Mouse (Mus musculus) intestine, postnatal 0 days (tissue): ENCODE data around the gene Adamts20. TPM values are rescaled to one million over a fixed set of nuclear protein-coding genes. Genes with fewer than 3 reads are reported as not detected.
A peak's percentile ranks its signal among the peaks of the same experiment; 100 is the strongest.

Experiments
- ATAC-seq: fragments of 200-750 bp; cut with Nextera tagmentation; 2 replicates; pipeline ENCODE4 v1.8.0; 2017; ENCODE audit warnings: mild to moderate bottlenecking, moderate TSS enrichment, moderate library complexity
- H3K27ac ChIP-seq: fragments of 300-500 bp; sonication (generic); 2 replicates; pipeline ENCODE4 v1.5.1; 2014; ENCODE audit warnings: mild to moderate bottlenecking, low read depth, low read length, moderate library complexity
- H3K27me3 ChIP-seq: fragments of 300-500 bp; sonication (generic); replicated peaks from 2 replicates; pipeline ENCODE4 v1.6.1; 2014; ENCODE audit warnings: low read length, mixed read lengths; ENCODE audit not compliant: control insufficient read depth, insufficient read depth
- H3K36me3 ChIP-seq: fragments of 300-500 bp; sonication (generic); 2 replicates; pipeline ENCODE4 v1.6.1; 2014; ENCODE audit warnings: mild to moderate bottlenecking, moderate library complexity; ENCODE audit not compliant: control insufficient read depth, insufficient read depth
- H3K4me1 ChIP-seq: fragments of 300-500 bp; sonication (generic); replicated peaks from 2 replicates; pipeline ENCODE4 v1.6.1; 2014; ENCODE audit warnings: antibody characterized with exemption, low read length, mixed read lengths; ENCODE audit not compliant: control insufficient read depth, insufficient read depth
- H3K4me2 ChIP-seq: fragments of 300-500 bp; sonication (generic); replicated peaks from 2 replicates; pipeline ENCODE4 v1.6.1; 2014; ENCODE audit warnings: low read depth, mild to moderate bottlenecking, moderate library complexity
- H3K4me3 ChIP-seq: fragments of 300-500 bp; sonication (generic); 2 replicates; pipeline ENCODE4 v1.5.1; 2014; ENCODE audit warnings: low read depth, low read length
- H3K9ac ChIP-seq: fragments of 300-500 bp; sonication (generic); 2 replicates; pipeline ENCODE4 v1.6.1; 2014; ENCODE audit warnings: mild to moderate bottlenecking, low read depth, low read length
- H3K9me3 ChIP-seq: fragments of 300-500 bp; sonication (generic); 2 replicates; pipeline ENCODE4 v1.6.1; 2016; ENCODE audit warnings: mixed run types; ENCODE audit not compliant: control insufficient read depth
- CTCF ChIP-seq: sonication (generic); IDR thresholded peaks from 2 replicates; pipeline ENCODE4 v1.5.1; 2016; ENCODE audit warnings: low read depth, mild to moderate bottlenecking, control low read depth, antibody characterized with exemption, moderate library complexity
- WGBS: fragments of 180-500 bp; shearing (Covaris S2); extraction: QIAGEN DNeasy Blood & Tissue Kit; methylation state at CpG from one replicate; pipeline ENCODE4 v1.1.7; 2014; 5-methylcytosine and 5-hydroxymethylcytosine counted together
- polyA plus RNA-seq: library from polyadenylated mRNA; unstranded; fragments of >200 nt; fragmentation: Nextera tagmentation; extraction: Ambion mirVana; gene quantifications from 2 replicates; pipeline ENCODE4 v1.2.1, GENCODE M21; 2015

The Adamts20 gene
- polyA plus RNA-seq, 1 experiment from 2014 or later = 0.47 TPM

DNA sequence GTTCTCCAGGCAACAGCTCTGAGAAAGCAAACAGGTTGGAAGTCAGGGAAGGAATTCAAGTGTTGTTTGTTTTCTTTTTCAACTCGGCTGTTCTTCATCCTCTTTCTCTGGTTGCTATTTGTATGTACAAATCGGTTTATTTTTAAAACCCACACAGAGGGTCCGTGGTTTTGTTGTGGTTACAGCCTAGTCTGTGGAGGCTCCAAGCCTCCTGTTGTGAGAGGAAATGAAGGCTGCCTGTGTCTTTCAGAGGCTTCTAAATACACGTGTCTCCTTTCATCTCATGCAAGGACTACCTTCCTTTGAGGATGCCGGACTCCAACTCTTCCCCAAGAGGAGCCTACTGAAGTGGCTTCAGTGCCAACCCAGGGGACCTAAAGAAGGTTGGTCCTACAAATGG lies 234.0 kb downstream of the Adamts20 start:
- no peak overlapping the region for H3K4me3 ChIP-seq
- no peak for TF ChIP-seq CTCF
- no peak for ATAC-seq
- no peak overlapping the region for H3K4me2 ChIP-seq
- no peak overlapping the region for H3K27ac ChIP-seq
- 0 out of 2 replicates have a peak, but pooled peaks cover 3% of the 10 kb centered on the region for H3K4me1 ChIP-seq
- no peaks in the 10 kb centered on the region for H3K9me3 ChIP-seq
- whole genome bisulfite sequencing = 39% methylated on average over 5 of the region's 5 CpGs
- H3K27me3 ChIP-seq = no peaks in the 10 kb centered on the region
- no peak overlapping the region for H3K9ac ChIP-seq
- H3K36me3 ChIP-seq = no peaks in the 10 kb centered on the region

DNA sequence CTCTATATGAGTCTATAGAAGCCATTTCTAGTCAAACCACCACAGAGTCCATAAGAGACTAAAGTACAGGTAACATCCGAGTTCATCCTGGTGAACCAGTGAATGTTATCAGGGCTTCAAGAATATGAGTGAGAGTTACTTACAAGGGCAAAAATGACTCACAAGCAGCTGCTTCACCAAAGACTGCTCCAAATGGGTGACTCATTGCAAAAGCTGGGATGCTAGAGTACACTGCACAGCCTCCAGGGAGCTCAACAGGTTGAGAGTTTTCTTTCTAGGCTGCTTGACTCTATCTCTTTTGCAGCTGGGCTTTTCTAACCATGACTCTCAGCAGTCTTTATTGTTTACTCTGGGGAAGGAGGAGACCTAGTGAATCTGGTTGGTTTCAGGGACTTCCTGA lies 237.8 kb downstream of the Adamts20 start:
- Histone ChIP-seq H3K9ac (no peak overlapping the region), H3K9me3 (no peaks in the 10 kb centered on the region), H3K27me3 (no peaks in the 10 kb centered on the region), H3K27ac (no peak overlapping the region), H3K4me1 (no peaks in the 10 kb centered on the region), H3K36me3 (no peaks in the 10 kb centered on the region), H3K4me3 (no peak overlapping the region), H3K4me2 (no peak overlapping the region)
- TF ChIP-seq CTCF = no peak
- ATAC-seq = peak; percentile 64
- WGBS = 78% methylated on average over 1 of the region's 1 CpGs

DNA sequence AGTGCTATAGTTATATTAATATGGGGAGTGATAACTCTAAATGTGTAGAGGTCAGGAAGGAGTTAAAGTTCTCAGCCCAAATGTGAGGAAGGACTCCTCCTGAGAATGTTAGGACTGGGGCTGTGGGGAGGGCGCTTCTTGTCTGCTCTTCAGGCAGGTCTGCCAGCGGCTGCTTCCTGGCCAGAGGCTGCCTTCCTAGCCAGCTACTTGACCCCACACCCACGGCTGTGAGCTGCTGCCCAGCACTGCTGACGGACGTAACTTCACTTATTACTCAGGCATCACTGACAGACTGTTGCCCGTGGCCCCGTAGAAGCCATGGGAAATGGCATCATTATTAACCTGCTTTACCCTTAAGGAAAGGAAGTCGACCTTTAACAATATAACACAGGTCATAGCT lies 242.1 kb downstream of the Adamts20 start:
- Histone ChIP-seq H3K4me2 (no peak overlapping the region), H3K36me3 (no peaks in the 10 kb centered on the region), H3K9ac (no peak overlapping the region), H3K4me3 (no peak overlapping the region), H3K4me1 (no peaks in the 10 kb centered on the region; the same call in 1 of the 2 replicates), H3K27ac (no peak overlapping the region), H3K9me3 (no peaks in the 10 kb centered on the region), H3K27me3 (no peaks in the 10 kb centered on the region)
- WGBS = 32% methylated on average over 8 of the region's 8 CpGs
- ATAC-seq = no peak
- TF ChIP-seq CTCF = no peak

DNA sequence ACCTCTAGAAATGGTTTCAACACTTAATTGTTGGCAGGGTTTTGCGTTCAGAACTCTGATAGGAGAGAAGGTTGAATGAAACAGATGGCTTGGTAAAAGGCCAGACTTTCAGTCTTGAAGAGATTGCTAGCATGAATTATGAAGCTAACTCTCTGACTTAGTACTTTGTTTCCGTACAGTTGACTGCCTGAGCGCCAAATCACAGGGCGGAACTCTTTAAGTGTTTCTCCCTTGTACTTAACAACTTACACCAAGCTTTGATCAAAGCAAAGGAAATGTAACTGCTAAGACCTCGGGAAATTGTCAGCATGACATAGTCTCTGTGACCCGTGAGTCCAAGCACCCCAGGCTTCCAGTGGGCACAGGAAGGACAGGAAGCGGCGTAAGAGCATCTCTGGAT lies 244.5 kb downstream of the Adamts20 start:
- Histone ChIP-seq H3K9ac (no peak overlapping the region), H3K4me2 (no peak overlapping the region), H3K36me3 (no peaks in the 10 kb centered on the region), H3K27ac (no peak overlapping the region), H3K9me3 (no peaks in the 10 kb centered on the region), H3K4me3 (no peak overlapping the region), H3K27me3 (no peaks in the 10 kb centered on the region), H3K4me1 (no peaks in the 10 kb centered on the region; the same call in 1 of the 2 replicates)
- WGBS = 61% methylated on average over 8 of the region's 8 CpGs
- no peak for TF ChIP-seq CTCF
- no peak for ATAC-seq

Other genes with a start within 250 kb of the Adamts20 start
- gene Pus7l, start 78.1 kb upstream of the Adamts20 start, polyA plus RNA-seq = 2.7 and 2.8 TPM in 2 replicates
- 16.1 and 18.8 TPM in 2 replicates for gene Irak4, start 78.2 kb upstream of the Adamts20 start, polyA plus RNA-seq
- gene Twf1, start 124.5 kb upstream of the Adamts20 start, polyA plus RNA-seq = 121 and 122 TPM in 2 replicates
- 2.7 and 3.8 TPM in 2 replicates for gene Tmem117, start 163.8 kb upstream of the Adamts20 start, polyA plus RNA-seq